Mouse (Mus musculus) kidney, embryonic 14.5 days (tissue): ENCODE measurements around the gene Ppfia3. TPM values are rescaled to one million over a fixed set of nuclear protein-coding genes. Genes with fewer than 3 reads are reported as not detected.

ENCODE experiments used
- ATAC-seq: fragments of 200-750 bp; cut with Nextera tagmentation; 2 replicates; pipeline ENCODE4 v1.8.0; 2017; ENCODE audit warnings: moderate number of reproducible peaks, mild to moderate bottlenecking, moderate TSS enrichment, moderate library complexity; ENCODE audit not compliant: low FRiP score, low TSS enrichment
- H3K27ac ChIP-seq: fragments of 300-500 bp; sonication (generic); 2 replicates; pipeline ENCODE4 v1.5.1; 2014; ENCODE audit warnings: low read depth, mild to moderate bottlenecking, low read length, moderate library complexity, mixed read lengths
- H3K27me3 ChIP-seq: fragments of 300-500 bp; sonication (generic); 2 replicates; pipeline ENCODE4 v1.6.1; 2014; ENCODE audit warnings: mild to moderate bottlenecking, low read length; ENCODE audit not compliant: control insufficient read depth, insufficient read depth
- H3K36me3 ChIP-seq: fragments of 300-500 bp; sonication (generic); 2 replicates; pipeline ENCODE4 v1.6.1; 2014; ENCODE audit warnings: low read length, mixed read lengths; ENCODE audit not compliant: control insufficient read depth, insufficient read depth
- H3K4me1 ChIP-seq: fragments of 300-500 bp; sonication (generic); 2 replicates; pipeline ENCODE4 v1.6.1; 2014; ENCODE audit warnings: low read length, mixed read lengths; ENCODE audit not compliant: control insufficient read depth, insufficient read depth
- H3K4me2 ChIP-seq: fragments of 300-500 bp; sonication (generic); replicated peaks from 2 replicates; pipeline ENCODE4 v1.6.1; 2014; ENCODE audit warnings: low read depth, mild to moderate bottlenecking, low read length
- H3K4me3 ChIP-seq: fragments of 300-500 bp; sonication (generic); 2 replicates; pipeline ENCODE4 v1.5.1; 2014; ENCODE audit warnings: mild to moderate bottlenecking, low read length
- H3K9ac ChIP-seq: fragments of 300-500 bp; sonication (generic); 2 replicates; pipeline ENCODE4 v1.6.1; 2014; ENCODE audit warnings: low read depth, mild to moderate bottlenecking, low read length, moderate library complexity
- H3K9me3 ChIP-seq: fragments of 300-500 bp; sonication (generic); 2 replicates; pipeline ENCODE4 v1.6.1; 2016; ENCODE audit warnings: low read length; ENCODE audit not compliant: control insufficient read depth
- WGBS: fragments of 180-500 bp; shearing (Covaris S2); extraction: QIAGEN DNeasy Blood & Tissue Kit; methylation state at CpG from one replicate; pipeline ENCODE4 v1.1.7; 2014; 5-methylcytosine and 5-hydroxymethylcytosine counted together
- polyA plus RNA-seq: library from polyadenylated mRNA; unstranded; fragments of >200 nt; fragmentation: Nextera tagmentation; extraction: Ambion mirVana; gene quantifications from 2 replicates; pipeline ENCODE4 v1.2.1, GENCODE M21; 2014

Ppfia3 gene
- polyA plus RNA-seq = 6.7 and 7.6 TPM in 2 replicates

- H3K27ac ChIP-seq = no peak within 1 kb of the TSS
- H3K9ac ChIP-seq = peak within 1 kb of the TSS; percentile 54
- ATAC-seq = peak; percentile 11
- no peaks in the 10 kb centered on the region for H3K9me3 ChIP-seq
- peak within 1 kb of the TSS; percentile 100 for H3K4me2 ChIP-seq
- peaks cover 28% of the 10 kb centered on the region for H3K4me1 ChIP-seq
- H3K27me3 ChIP-seq = peaks cover 66% of the 10 kb centered on the region
- peak within 1 kb of the TSS; percentile 56 for H3K4me3 ChIP-seq
- no peaks in the 10 kb centered on the region for H3K36me3 ChIP-seq
- 0% methylated on average over 7 of the region's 26 CpGs for WGBS
Measured at GRCm38 (mm10) chr7:45366652-45367019, at the start of gene Ppfia3. Ppfia3 (minus strand) TSS chr7:45367019.

GRCm38 (mm10) chr7:45415636-45416035 is 48.8 kb upstream of the Ppfia3 start:
- Histone ChIP-seq H3K4me3 (peak overlapping the region; percentile 18), H3K9ac (0 out of 2 replicates have a peak overlapping the region, but pooled peaks have one; percentile 2), H3K9me3 (no peaks in the 10 kb centered on the region), H3K27ac (no peak overlapping the region), H3K27me3 (peaks cover 75% of the 10 kb centered on the region), H3K4me1 (peaks cover 22% of the 10 kb centered on the region), H3K4me2 (peak overlapping the region; percentile 13; the same call in 1 of the 2 replicates), H3K36me3 (peaks cover under 1% of the 10 kb centered on the region; the same call in 1 of the 2 replicates)
- no peak for ATAC-seq
- 6% methylated on average over 37 of the region's 37 CpGs for WGBS

DNA sequence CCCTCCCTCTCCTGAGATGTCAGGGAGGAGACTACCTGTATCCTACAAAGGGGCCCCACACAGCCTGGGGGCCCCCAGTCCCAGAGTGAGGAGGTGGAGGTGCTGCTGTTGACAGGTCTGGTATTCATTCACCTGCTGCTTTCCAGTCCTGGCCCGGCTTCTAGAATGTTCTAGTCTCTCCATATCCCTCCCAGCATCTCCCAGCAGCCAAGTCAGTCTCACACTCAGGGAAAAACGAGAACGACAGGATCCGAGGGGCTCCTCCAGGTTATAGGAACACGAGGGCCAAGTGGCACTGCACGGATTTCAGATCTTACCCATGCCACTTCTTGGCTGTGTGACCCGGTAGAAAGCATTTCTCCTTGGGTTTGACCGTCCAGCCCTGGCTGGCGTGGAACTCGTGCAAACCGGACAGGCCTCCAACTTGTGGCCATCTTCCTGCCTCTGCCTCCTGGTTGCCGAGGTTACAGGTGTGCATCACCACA is 48.0 kb upstream of the Ppfia3 start:
- no peaks in the 10 kb centered on the region for H3K9me3 ChIP-seq
- no peak overlapping the region for H3K27ac ChIP-seq
- WGBS = 34% methylated on average over 12 of the region's 12 CpGs
- peak overlapping the region; percentile 93 for H3K4me2 ChIP-seq
- H3K4me3 ChIP-seq = peak overlapping the region; percentile 18; the same call in 1 of the 2 replicates
- peaks cover 22% of the 10 kb centered on the region for H3K4me1 ChIP-seq
- no peaks in the 10 kb centered on the region for H3K36me3 ChIP-seq
- ATAC-seq = no peak
- peaks cover 80% of the 10 kb centered on the region for H3K27me3 ChIP-seq
- H3K9ac ChIP-seq = no peak overlapping the region

- Histone ChIP-seq H3K27me3 (peaks cover 83% of the 10 kb centered on the region), H3K27ac (no peak overlapping the region), H3K36me3 (no peaks in the 10 kb centered on the region), H3K9me3 (no peaks in the 10 kb centered on the region), H3K4me1 (peaks cover 22% of the 10 kb centered on the region), H3K4me2 (peak overlapping the region; percentile 93), H3K9ac (peak overlapping the region; percentile 58), H3K4me3 (peak overlapping the region; percentile 55)
- WGBS = 1% methylated on average over 27 of the region's 27 CpGs
- peak; percentile 44 for ATAC-seq
Measured at GRCm38 (mm10) chr7:45413864-45414739, 47.3 kb upstream of the Ppfia3 start.

DNA sequence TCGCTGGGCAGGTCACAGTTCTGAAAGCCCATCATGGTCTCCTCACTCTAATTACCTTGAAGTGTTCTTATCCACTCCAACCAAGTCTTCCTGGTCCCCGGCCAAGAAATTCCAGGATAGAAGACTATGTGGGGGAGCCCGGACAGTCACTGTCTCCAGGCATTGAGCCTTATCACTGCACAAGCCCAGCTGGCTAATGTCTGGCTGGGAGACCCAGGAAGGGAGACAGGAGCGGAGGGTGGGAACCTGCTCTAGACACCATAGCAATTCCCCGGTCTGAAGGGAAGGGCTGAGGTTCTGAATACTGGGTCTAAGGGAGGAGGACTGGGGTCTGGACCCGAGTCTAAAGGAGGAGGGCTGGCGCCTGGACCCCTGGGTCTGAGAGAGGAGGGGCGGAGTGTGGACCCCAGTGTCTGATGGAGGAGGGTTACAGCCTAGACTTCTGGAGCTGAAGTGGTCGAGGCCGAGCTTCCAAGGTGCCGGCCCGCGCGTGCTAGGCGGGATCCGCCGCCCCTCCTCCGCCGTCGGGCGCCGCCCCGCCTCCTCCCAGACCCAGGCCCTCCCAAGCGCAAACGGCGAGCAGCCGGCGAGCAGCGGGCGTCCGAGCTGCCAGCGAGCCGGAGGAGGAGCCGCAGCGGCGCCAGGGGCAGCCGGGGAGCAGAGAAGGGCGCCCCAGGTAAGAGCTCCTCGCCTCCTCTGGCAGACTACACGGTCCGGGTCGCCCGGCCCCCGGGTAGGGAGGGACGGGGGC is 46.5 kb upstream of the Ppfia3 start, which contains the start of gene Ntf5:
Gene Ntf5, plus strand, starts transcription at position 583 of the 751 bp plus-strand sequence.
- Histone ChIP-seq H3K4me3 (peak within 1 kb of the TSS; percentile 55), H3K27ac (no peak within 1 kb of the TSS; the same call in 1 of the 2 replicates), H3K9me3 (no peaks in the 10 kb centered on the region), H3K9ac (peak within 1 kb of the TSS; percentile 58), H3K36me3 (no peaks in the 10 kb centered on the region), H3K27me3 (peaks cover 86% of the 10 kb centered on the region), H3K4me1 (peaks cover 21% of the 10 kb centered on the region), H3K4me2 (peak within 1 kb of the TSS; percentile 93)
- peak; percentile 47 for ATAC-seq
- WGBS = 2% methylated on average over 44 of the region's 45 CpGs

GRCm38 (mm10) chr7:45412421-45412820 is 45.6 kb upstream of the Ppfia3 start:
- 86% methylated on average over 2 of the region's 2 CpGs for WGBS
- Histone ChIP-seq H3K4me1 (peaks cover 13% of the 10 kb centered on the region; the same call in 1 of the 2 replicates), H3K27ac (no peak overlapping the region), H3K36me3 (no peaks in the 10 kb centered on the region), H3K4me3 (no peak overlapping the region), H3K27me3 (peaks cover 91% of the 10 kb centered on the region), H3K4me2 (no peak overlapping the region), H3K9ac (no peak overlapping the region), H3K9me3 (no peaks in the 10 kb centered on the region)
- ATAC-seq = no peak

DNA sequence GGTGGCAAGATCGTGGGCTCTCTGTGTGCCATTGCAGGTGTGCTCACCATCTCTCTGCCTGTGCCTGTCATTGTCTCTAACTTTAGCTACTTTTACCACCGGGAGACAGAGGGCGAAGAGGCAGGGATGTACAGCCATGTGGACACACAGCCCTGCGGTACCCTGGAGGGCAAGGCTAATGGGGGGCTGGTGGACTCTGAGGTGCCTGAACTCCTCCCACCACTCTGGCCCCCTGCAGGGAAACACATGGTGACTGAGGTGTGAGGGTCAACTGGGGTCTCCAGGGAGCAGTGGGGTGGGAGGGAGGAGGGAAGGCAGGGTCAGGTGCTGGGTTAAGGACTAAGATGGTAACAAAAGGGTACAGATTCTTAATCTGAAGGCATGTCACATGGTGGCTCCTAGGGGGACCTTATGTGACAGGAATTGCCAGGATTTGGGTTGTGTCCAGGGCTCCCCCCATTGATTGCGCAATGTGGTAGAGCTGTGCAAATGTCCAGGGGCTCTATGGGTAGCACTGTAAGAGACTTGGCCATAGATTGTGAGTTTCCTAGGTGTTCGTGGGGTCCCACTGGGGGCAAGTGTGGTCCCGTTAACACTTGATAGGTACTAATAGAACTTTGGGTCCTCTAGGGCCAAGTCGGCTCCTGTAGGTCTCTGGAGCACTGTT is 42.8 kb upstream of the Ppfia3 start:
- H3K36me3 ChIP-seq = no peaks in the 10 kb centered on the region
- no peaks in the 10 kb centered on the region for H3K9me3 ChIP-seq
- 87% methylated on average over 8 of the region's 8 CpGs for WGBS
- H3K27ac ChIP-seq = no peak overlapping the region
- peaks cover 87% of the 10 kb centered on the region for H3K27me3 ChIP-seq
- no peak for ATAC-seq
- H3K4me1 ChIP-seq = peaks cover 15% of the 10 kb centered on the region; the same call in 1 of the 2 replicates
- no peak overlapping the region for H3K4me2 ChIP-seq
- H3K9ac ChIP-seq = no peak overlapping the region
- no peak overlapping the region for H3K4me3 ChIP-seq

DNA sequence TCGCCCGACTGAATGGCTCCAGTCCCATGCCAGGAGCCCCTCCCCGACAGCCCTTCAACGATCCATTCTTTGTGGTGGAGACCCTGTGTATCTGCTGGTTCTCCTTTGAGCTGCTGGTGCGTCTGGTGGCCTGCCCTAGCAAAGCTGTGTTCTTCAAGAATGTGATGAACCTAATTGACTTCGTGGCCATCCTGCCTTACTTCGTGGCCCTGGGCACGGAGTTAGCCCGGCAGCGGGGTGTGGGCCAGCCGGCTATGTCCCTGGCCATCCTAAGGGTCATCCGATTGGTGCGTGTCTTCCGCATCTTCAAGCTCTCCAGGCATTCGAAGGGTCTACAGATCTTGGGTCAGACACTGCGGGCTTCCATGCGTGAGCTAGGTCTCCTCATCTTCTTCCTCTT is 42.1 kb upstream of the Ppfia3 start:
- Histone ChIP-seq H3K27me3 (peaks cover 80% of the 10 kb centered on the region), H3K4me2 (no peak overlapping the region), H3K9ac (no peak overlapping the region), H3K9me3 (no peaks in the 10 kb centered on the region), H3K36me3 (no peaks in the 10 kb centered on the region), H3K4me3 (no peak overlapping the region), H3K4me1 (peaks cover 11% of the 10 kb centered on the region; the same call in 1 of the 2 replicates), H3K27ac (no peak overlapping the region)
- 87% methylated on average over 17 of the region's 17 CpGs for WGBS
- no peak for ATAC-seq
